Mouse (Mus musculus) neural tube, embryonic 14.5 days (tissue): ENCODE results near the gene Csnk1d. TPM values are rescaled to one million over a fixed set of nuclear protein-coding genes. Genes with fewer than 3 reads are reported as not detected.

Experiments used
- ATAC-seq: fragments of 200-750 bp; cut with Nextera tagmentation; 2 replicates; pipeline ENCODE4 v1.8.0; 2017; ENCODE audit warnings: low read depth, mild to moderate bottlenecking, moderate TSS enrichment, moderate library complexity
- H3K27ac ChIP-seq: fragments of 300-500 bp; sonication (generic); 2 replicates; pipeline ENCODE4 v1.5.1; 2014; ENCODE audit warnings: low read depth, mild to moderate bottlenecking, control low read depth, low read length, moderate library complexity, mixed read lengths
- H3K27me3 ChIP-seq: fragments of 300-500 bp; sonication (generic); 2 replicates; pipeline ENCODE4 v1.6.1; 2014; ENCODE audit warnings: low read length; ENCODE audit not compliant: control insufficient read depth, insufficient read depth
- H3K36me3 ChIP-seq: fragments of 300-500 bp; sonication (generic); 2 replicates; pipeline ENCODE4 v1.6.1; 2014; ENCODE audit warnings: low read length, mixed read lengths; ENCODE audit not compliant: control insufficient read depth, insufficient read depth
- H3K4me1 ChIP-seq: fragments of 300-500 bp; sonication (generic); 2 replicates; pipeline ENCODE4 v1.6.1; 2014; ENCODE audit warnings: low read length; ENCODE audit not compliant: control insufficient read depth, insufficient read depth
- H3K4me2 ChIP-seq: fragments of 300-500 bp; sonication (generic); 2 replicates; pipeline ENCODE4 v1.6.1; 2014; ENCODE audit warnings: mild to moderate bottlenecking, low read depth, low read length, control low read depth
- H3K4me3 ChIP-seq: fragments of 300-500 bp; sonication (generic); 2 replicates; pipeline ENCODE4 v1.5.1; 2014; ENCODE audit warnings: low read depth, low read length, control low read depth, mixed read lengths
- H3K9ac ChIP-seq: fragments of 300-500 bp; sonication (generic); replicated peaks from 2 replicates; pipeline ENCODE4 v1.6.1; 2014; ENCODE audit warnings: low read depth, mild to moderate bottlenecking, control low read depth, low read length, mixed read lengths
- H3K9me3 ChIP-seq: fragments of 300-500 bp; sonication (generic); 2 replicates; pipeline ENCODE4 v1.6.1; 2016; ENCODE audit warnings: low read length; ENCODE audit not compliant: control insufficient read depth
- WGBS: fragments of 180-500 bp; shearing (Covaris S2); extraction: QIAGEN DNeasy Blood & Tissue Kit; methylation state at CpG from one replicate; pipeline ENCODE4 v1.1.7; 2014; 5-methylcytosine and 5-hydroxymethylcytosine counted together
- polyA plus RNA-seq: library from polyadenylated mRNA; unstranded; fragments of >200 nt; fragmentation: Nextera tagmentation; extraction: Ambion mirVana; gene quantifications from 2 replicates; pipeline ENCODE4 v1.2.1, GENCODE M21; 2014

Gene Csnk1d
- polyA plus RNA-seq, 1 experiment from 2014 or later, result 57.8 TPM

DNA sequence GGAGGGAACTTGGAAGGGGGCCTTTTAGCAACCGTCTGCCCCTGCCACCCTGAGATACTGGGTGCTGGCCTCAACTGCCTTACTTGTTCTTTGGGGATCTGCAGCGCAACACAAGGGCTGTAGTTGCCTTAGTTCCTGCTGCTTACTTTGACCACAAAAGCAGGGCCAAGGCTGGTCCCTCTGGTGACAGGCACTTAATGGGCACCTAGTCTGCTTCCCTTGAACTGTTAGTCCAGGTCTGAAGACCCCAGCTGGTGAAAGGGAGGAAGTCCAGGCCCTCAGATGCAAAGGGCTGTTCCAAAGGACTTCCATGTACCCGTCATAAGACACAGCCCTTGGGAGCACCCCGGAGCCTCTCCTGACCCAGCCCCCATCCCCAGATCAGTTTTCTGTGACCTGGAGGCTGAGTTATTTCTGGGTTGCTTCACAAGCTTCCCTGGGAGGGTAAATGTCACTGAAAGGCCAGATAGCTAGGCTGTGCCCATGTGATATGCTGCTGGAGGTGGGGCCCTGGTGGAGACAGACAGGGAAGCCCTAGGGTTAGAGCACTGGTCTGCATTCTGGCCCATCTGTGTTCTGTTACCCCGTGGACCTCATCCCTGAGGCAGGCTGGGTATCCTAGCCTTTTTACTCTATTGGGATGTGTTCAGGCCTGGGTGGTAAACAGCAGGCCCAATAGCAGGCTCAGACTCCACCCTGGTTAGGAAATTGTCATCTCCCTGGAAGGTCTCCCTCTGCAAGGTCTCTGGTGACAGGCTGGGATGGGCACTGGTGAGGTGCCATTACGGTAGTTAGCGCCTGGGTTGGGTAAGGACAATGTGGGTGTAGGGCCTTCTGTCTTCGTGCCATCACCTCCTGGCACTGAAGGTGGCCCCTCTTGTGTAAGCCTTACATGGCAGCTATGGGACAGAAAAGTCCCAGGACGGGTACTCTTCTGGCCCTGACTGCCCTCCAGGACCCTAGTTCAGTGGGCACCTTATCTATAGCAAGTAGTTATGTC, 39.1 kb downstream of the Csnk1d start:
- H3K4me3 ChIP-seq, result no peak overlapping the region
- H3K36me3 ChIP-seq, result 0 out of 2 replicates have a peak, but pooled peaks cover 1% of the 10 kb centered on the region
- H3K4me2 ChIP-seq, result peak overlapping the region; percentile 4; the same call in 1 of the 2 replicates
- 85% methylated on average over 9 of the region's 9 CpGs for WGBS
- no peaks in the 10 kb centered on the region for H3K9me3 ChIP-seq
- H3K9ac ChIP-seq, result no peak overlapping the region
- ATAC-seq, result no peak
- peaks cover 12% of the 10 kb centered on the region; the same call in 1 of the 2 replicates for H3K4me1 ChIP-seq
- H3K27me3 ChIP-seq, result peaks cover 22% of the 10 kb centered on the region
- H3K27ac ChIP-seq, result no peak overlapping the region

GRCm38 (mm10) chr11:120951237-120951636, 39.9 kb downstream of the Csnk1d start:
- H3K4me2 ChIP-seq, result peak overlapping the region; percentile 62
- H3K27me3 ChIP-seq, result peaks cover 22% of the 10 kb centered on the region
- H3K9ac ChIP-seq, result peak overlapping the region; percentile 21; the same call in 1 of the 2 replicates
- WGBS, result 26% methylated on average over 8 of the region's 8 CpGs
- H3K4me1 ChIP-seq, result peaks cover 12% of the 10 kb centered on the region; the same call in 1 of the 2 replicates
- no peaks in the 10 kb centered on the region for H3K36me3 ChIP-seq
- H3K4me3 ChIP-seq, result peak overlapping the region; percentile 36
- ATAC-seq, result peak; percentile 19; the same call in 1 of the 2 replicates
- H3K9me3 ChIP-seq, result no peaks in the 10 kb centered on the region
- H3K27ac ChIP-seq, result peak overlapping the region; percentile 44; the same call in 1 of the 2 replicates

- peak; percentile 76; the same call in 1 of the 2 replicates for ATAC-seq
- H3K4me3 ChIP-seq, result peak overlapping the region; percentile 36
- WGBS, result 1% methylated on average over 39 of the region's 39 CpGs
- H3K27me3 ChIP-seq, result peaks cover 22% of the 10 kb centered on the region
- H3K9ac ChIP-seq, result peak overlapping the region; percentile 21; the same call in 1 of the 2 replicates
- H3K4me1 ChIP-seq, result peaks cover 12% of the 10 kb centered on the region; the same call in 1 of the 2 replicates
- H3K36me3 ChIP-seq, result no peaks in the 10 kb centered on the region
- peak overlapping the region; percentile 62 for H3K4me2 ChIP-seq
- H3K9me3 ChIP-seq, result no peaks in the 10 kb centered on the region
- peak overlapping the region; percentile 44; the same call in 1 of the 2 replicates for H3K27ac ChIP-seq
Measured at GRCm38 (mm10) chr11:120950281-120951202, 40.6 kb downstream of the Csnk1d start.

- H3K4me1 ChIP-seq, result peaks cover 12% of the 10 kb centered on the region; the same call in 1 of the 2 replicates
- peaks cover 22% of the 10 kb centered on the region for H3K27me3 ChIP-seq
- H3K36me3 ChIP-seq, result no peaks in the 10 kb centered on the region
- ATAC-seq, result no peak
- no peaks in the 10 kb centered on the region for H3K9me3 ChIP-seq
- H3K9ac ChIP-seq, result no peak overlapping the region
- H3K4me2 ChIP-seq, result peak overlapping the region; percentile 62; the same call in 1 of the 2 replicates
- H3K4me3 ChIP-seq, result no peak overlapping the region
- no peak overlapping the region for H3K27ac ChIP-seq
- 5% methylated on average over 10 of the region's 10 CpGs for WGBS
Measured at GRCm38 (mm10) chr11:120949863-120950262, 41.3 kb downstream of the Csnk1d start.

DNA sequence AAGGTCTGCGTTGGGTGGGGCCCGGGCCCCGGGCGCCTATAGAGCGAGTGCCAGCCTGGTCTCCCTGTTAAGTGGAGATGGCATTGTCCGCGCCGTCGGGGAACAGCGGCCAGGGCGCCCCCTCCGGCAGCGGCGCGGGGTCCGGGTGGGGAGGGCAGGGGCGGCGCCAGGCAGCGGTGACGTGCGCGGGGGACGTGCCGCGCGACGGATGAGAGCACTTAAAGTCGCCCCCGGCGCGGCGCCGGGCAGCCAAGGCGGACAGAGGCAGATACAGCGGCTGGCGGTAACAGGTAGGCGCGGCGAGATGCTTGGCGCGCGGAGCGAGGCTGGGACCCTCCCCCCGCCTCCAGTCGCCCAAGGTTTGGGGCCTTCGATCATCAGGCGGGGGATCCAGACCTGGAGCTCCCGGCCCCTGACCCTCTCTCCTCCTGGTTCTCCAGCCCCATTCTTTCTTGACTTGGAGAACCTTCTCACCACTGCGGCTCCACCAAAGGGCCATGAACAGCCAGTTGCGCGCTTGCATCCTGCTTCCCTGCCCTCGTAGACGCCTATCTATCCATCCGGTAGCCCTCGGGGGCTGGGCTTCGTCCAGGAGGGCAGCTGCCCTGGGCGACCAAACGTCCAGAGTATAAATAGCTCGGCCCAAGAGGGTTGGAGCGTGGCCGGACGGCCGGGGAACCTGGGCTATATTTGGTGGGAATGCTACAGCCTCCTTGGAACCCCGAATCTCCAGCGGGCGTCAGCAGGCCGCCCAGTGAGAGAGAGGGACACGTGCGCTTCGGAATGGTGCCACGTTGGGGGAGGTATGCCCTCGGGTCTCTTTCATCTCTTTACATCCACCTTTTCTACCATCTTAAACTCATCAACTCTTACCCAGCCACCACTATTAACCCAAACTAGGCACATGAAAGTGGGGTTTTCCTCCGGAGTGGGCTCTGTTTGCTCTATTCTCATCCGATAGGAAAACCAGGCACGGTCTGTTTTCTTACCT, 42.0 kb downstream of the Csnk1d start:
- Histone ChIP-seq H3K27me3 (peaks cover 22% of the 10 kb centered on the region), H3K27ac (no peak overlapping the region), H3K36me3 (no peaks in the 10 kb centered on the region), H3K4me2 (peak overlapping the region; percentile 62), H3K4me3 (peak overlapping the region; percentile 29), H3K4me1 (peaks cover 12% of the 10 kb centered on the region; the same call in 1 of the 2 replicates), H3K9ac (0 out of 2 replicates have a peak overlapping the region, but pooled peaks have one; percentile 11), H3K9me3 (no peaks in the 10 kb centered on the region)
- 2% methylated on average over 67 of the region's 75 CpGs for WGBS
- ATAC-seq, result no peak

GRCm38 (mm10) chr11:120948328-120948727, 42.8 kb downstream of the Csnk1d start, which contains the start of gene Slc16a3:
TSS of gene Slc16a3 (plus strand) at chr11:120948480.
- ATAC-seq, result no peak
- Histone ChIP-seq H3K27ac (no peak within 1 kb of the TSS), H3K4me2 (peak within 1 kb of the TSS; percentile 62), H3K9ac (0 out of 2 replicates have a peak within 1 kb of the TSS, but pooled peaks have one; percentile 11), H3K4me3 (peak within 1 kb of the TSS; percentile 29), H3K4me1 (peaks cover 12% of the 10 kb centered on the region; the same call in 1 of the 2 replicates), H3K36me3 (no peaks in the 10 kb centered on the region), H3K27me3 (peaks cover 22% of the 10 kb centered on the region), H3K9me3 (no peaks in the 10 kb centered on the region)
- 38% methylated on average over 12 of the region's 12 CpGs for WGBS

DNA sequence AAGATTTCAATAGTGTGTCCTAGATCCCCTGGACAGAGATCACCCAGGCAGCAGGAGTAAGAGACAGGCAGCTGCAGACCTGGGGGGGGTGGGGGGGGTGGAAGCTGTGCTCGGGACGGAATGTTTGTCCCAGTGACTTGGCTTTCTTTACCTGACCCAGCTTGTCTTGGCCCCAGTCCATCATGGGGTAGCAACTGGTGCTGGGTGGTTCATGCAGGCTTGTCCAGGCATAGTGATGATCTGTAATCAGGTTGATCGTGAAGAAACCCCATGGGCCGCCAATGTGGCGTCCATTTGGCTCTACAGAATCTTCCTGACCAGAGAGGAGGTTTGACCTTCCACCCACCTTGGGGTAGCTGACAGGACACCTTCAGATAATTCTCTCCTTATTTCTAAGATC, 45.2 kb downstream of the Csnk1d start:
- no peak for ATAC-seq
- H3K27me3 ChIP-seq, result peaks cover 22% of the 10 kb centered on the region
- H3K4me1 ChIP-seq, result peaks cover 6% of the 10 kb centered on the region; the same call in 1 of the 2 replicates
- no peak overlapping the region for H3K4me3 ChIP-seq
- no peaks in the 10 kb centered on the region for H3K36me3 ChIP-seq
- H3K9ac ChIP-seq, result no peak overlapping the region
- no peak overlapping the region for H3K27ac ChIP-seq
- no peaks in the 10 kb centered on the region for H3K9me3 ChIP-seq
- H3K4me2 ChIP-seq, result no peak overlapping the region
- WGBS, result 98% methylated on average over 5 of the region's 5 CpGs
